Mouse (Mus musculus): ENCODE data around the gene Olfr1276. TPM values are rescaled to one million over a fixed set of nuclear protein-coding genes. Genes with fewer than 3 reads are reported as not detected.

Gene Olfr1276
- not detected for total RNA-seq (2022)

GRCm38 (mm10) chr2:111254216-111254615 lies at the start of gene Olfr1276:
TSS of gene Olfr1276 (plus strand) at chr2:111254516.
- DNase-seq (ENCODE audit: low spot score in 2 of 2): no peak

- DNase-seq (ENCODE audit: low spot score in 2 of 2): no peak
These were observed 24.8 kb upstream of the Olfr1276 start, which contains the start of gene 4930430A15Rik for GRCm38 (mm10) chr2:111229502-111229901. TSS of gene 4930430A15Rik (minus strand) at chr2:111229602.

- no peak for DNase-seq (ENCODE audit: low spot score in 2 of 2)
These were observed 19.1 kb upstream of the Olfr1276 start, which contains the start of gene Olfr1275 for GRCm38 (mm10) chr2:111235186-111235585. TSS of gene Olfr1275 (minus strand) at chr2:111235286.

GRCm38 (mm10) chr2:111274006-111274405 lies 19.7 kb downstream of the Olfr1276 start, which contains the start of gene Olfr1277:
TSS of gene Olfr1277 (minus strand) at chr2:111274106.
- DNase-seq (ENCODE audit: low spot score in 2 of 2): no peak

GRCm38 (mm10) chr2:111289836-111290235 lies 35.5 kb downstream of the Olfr1276 start, which contains the start of gene Olfr1278:
TSS of gene Olfr1278 (plus strand) at chr2:111290136.
- DNase-seq (ENCODE audit: low spot score in 2 of 2): no peak

- no peak for DNase-seq (ENCODE audit: low spot score in 2 of 2)
These were observed 44.2 kb downstream of the Olfr1276 start for GRCm38 (mm10) chr2:111298541-111298940.

- no peak for DNase-seq (ENCODE audit: low spot score in 2 of 2)
These were observed 46.1 kb downstream of the Olfr1276 start, which contains the start of gene Olfr1279 for GRCm38 (mm10) chr2:111300374-111300773. TSS of gene Olfr1279 (plus strand) at chr2:111300635.

Other genes with a start within 250 kb of the Olfr1276 start
- not detected for gene Gm13941, start 148.5 kb upstream of the Olfr1276 start, total RNA-seq (2022)
- not detected for gene Gm15130, start 101.6 kb upstream of the Olfr1276 start, total RNA-seq (2022)
- not detected for gene 4930430A15Rik, start 24.9 kb upstream of the Olfr1276 start, total RNA-seq (2022)
- gene Olfr1275, start 19.2 kb upstream of the Olfr1276 start, total RNA-seq (2022): not detected
- gene Olfr1277, start 19.6 kb downstream of the Olfr1276 start, total RNA-seq (2022): not detected
- not detected for gene Olfr1278, start 35.6 kb downstream of the Olfr1276 start, total RNA-seq (2022)
- not detected for gene Olfr1279, start 46.1 kb downstream of the Olfr1276 start, total RNA-seq (2022)
- gene Olfr1280, start 59.5 kb downstream of the Olfr1276 start, total RNA-seq (2022): not detected
- not detected for gene Olfr1281, start 72.0 kb downstream of the Olfr1276 start, total RNA-seq (2022)
- gene Olfr1282, start 81.6 kb downstream of the Olfr1276 start, total RNA-seq (2022): not detected
- not detected for gene Olfr1283, start 112.3 kb downstream of the Olfr1276 start, total RNA-seq (2022)
- not detected for gene Olfr1284, start 121.0 kb downstream of the Olfr1276 start, total RNA-seq (2022)
- not detected for gene Olfr1286, start 168.6 kb downstream of the Olfr1276 start, total RNA-seq (2022)
- not detected for gene Olfr1287, start 194.6 kb downstream of the Olfr1276 start, total RNA-seq (2022)
- not detected for gene Olfr1288, start 219.6 kb downstream of the Olfr1276 start, total RNA-seq (2022)
- not detected for gene Olfr1289, start 226.3 kb downstream of the Olfr1276 start, total RNA-seq (2022)
- not detected for gene Olfr1290, start 239.3 kb downstream of the Olfr1276 start, total RNA-seq (2022)
- not detected for gene Olfr1291-ps1, start 242.7 kb downstream of the Olfr1276 start, total RNA-seq (2022)